Mouse (Mus musculus) left cerebral cortex, postnatal 14 days (tissue): ENCODE measurements at regions not wholly inside any gene's neighbourhood (a gene's known extent, or its start where the extent isn't known, plus 50 kb on each side); places are given as distances from the start of the nearest gene placed in this dataset.

Experiments used
- microRNA-seq, 2 experiments: library from miRNA; unstranded; fragments of <30 nt; microRNA quantifications; one replicate each; pipeline ENCODE4 v1.2.0; 2022

Small RNA genes lying in the stretch of these regions (microRNA-seq; reads per million reads assigned to microRNA genes)
- 0 reads per million in 2 experiments for gene Gm26474
